Mouse (Mus musculus): ENCODE data around the gene Chrna1. TPM values are rescaled to one million over a fixed set of nuclear protein-coding genes. Genes with fewer than 3 reads are reported as not detected.

Chrna1 gene
- polyA plus RNA-seq, 1 experiment = 0.19 TPM

- no peak for TF ChIP-seq CTCF (IDR thresholded peaks at IDR 0.05; ENCODE audit: borderline replicate concordance, insufficient read depth, low read length)
- no peak for TF ChIP-seq POLR2A (IDR thresholded peaks at IDR 0.05; ENCODE audit: low read depth, low read length)
- Histone ChIP-seq H3K4me1 (ENCODE audit: control insufficient read depth, insufficient read depth, low read length) (peaks cover 10% of the 10 kb centered on the region), H3K4me3 (ENCODE audit: insufficient read depth, low read length) (no peak overlapping the region), H3K27ac (ENCODE audit: insufficient read depth, low read length) (no peak overlapping the region)
Observed at GRCm38 (mm10) chr2:73530487-73530886, 49.7 kb downstream of the Chrna1 start.

- H3K27ac ChIP-seq (ENCODE audit: insufficient read depth, low read length) = peak within 1 kb of the TSS; percentile 84
- TF ChIP-seq POLR2A (IDR thresholded peaks at IDR 0.05; ENCODE audit: low read depth, low read length) (peak; percentile 42), CTCF (IDR thresholded peaks at IDR 0.05; ENCODE audit: borderline replicate concordance, insufficient read depth, low read length) (no peak)
- H3K4me1 ChIP-seq (ENCODE audit: control insufficient read depth, insufficient read depth, low read length) = peaks cover 10% of the 10 kb centered on the region
- H3K4me3 ChIP-seq (ENCODE audit: insufficient read depth, low read length) = peak within 1 kb of the TSS; percentile 85
Observed at GRCm38 (mm10) chr2:73529356-73530330, 50.5 kb downstream of the Chrna1 start, which contains the start of gene Wipf1. TSS of gene Wipf1 (minus strand) at chr2:73529734.

- TF ChIP-seq CTCF (IDR thresholded peaks at IDR 0.05; ENCODE audit: borderline replicate concordance, insufficient read depth, low read length) = no peak
- TF ChIP-seq POLR2A (IDR thresholded peaks at IDR 0.05; ENCODE audit: low read depth, low read length) = no peak
- peak overlapping the region; percentile 84 for H3K27ac ChIP-seq (ENCODE audit: insufficient read depth, low read length)
- H3K4me1 ChIP-seq (ENCODE audit: control insufficient read depth, insufficient read depth, low read length) = peaks cover 10% of the 10 kb centered on the region
- peak overlapping the region; percentile 85 for H3K4me3 ChIP-seq (ENCODE audit: insufficient read depth, low read length)
Observed at GRCm38 (mm10) chr2:73528516-73529355, 51.4 kb downstream of the Chrna1 start.

- H3K27ac ChIP-seq (ENCODE audit: insufficient read depth, low read length) = peak overlapping the region; percentile 0; the same call in 1 of the 2 replicates
- no peak for TF ChIP-seq POLR2A (IDR thresholded peaks at IDR 0.05; ENCODE audit: low read depth, low read length)
- TF ChIP-seq CTCF (IDR thresholded peaks at IDR 0.05; ENCODE audit: borderline replicate concordance, insufficient read depth, low read length) = no peak
- H3K4me1 ChIP-seq (ENCODE audit: control insufficient read depth, insufficient read depth, low read length) = peaks cover 10% of the 10 kb centered on the region
- H3K4me3 ChIP-seq (ENCODE audit: insufficient read depth, low read length) = peak overlapping the region; percentile 85
Observed at GRCm38 (mm10) chr2:73527956-73528355, 52.2 kb downstream of the Chrna1 start.

- Histone ChIP-seq H3K4me1 (ENCODE audit: control insufficient read depth, insufficient read depth, low read length) (peaks cover 19% of the 10 kb centered on the region), H3K4me3 (ENCODE audit: insufficient read depth, low read length) (no peak overlapping the region), H3K27ac (ENCODE audit: insufficient read depth, low read length) (peak overlapping the region; percentile 35; the same call in 1 of the 2 replicates)
- TF ChIP-seq CTCF (IDR thresholded peaks at IDR 0.05; ENCODE audit: borderline replicate concordance, insufficient read depth, low read length) (no peak), POLR2A (IDR thresholded peaks at IDR 0.05; ENCODE audit: low read depth, low read length) (0 out of 2 replicates have a peak, but pooled peaks have one; percentile 21)
Observed at GRCm38 (mm10) chr2:73526691-73527090, 53.4 kb downstream of the Chrna1 start.

- TF ChIP-seq POLR2A (IDR thresholded peaks at IDR 0.05; ENCODE audit: low read depth, low read length) = no peak
- no peak for TF ChIP-seq CTCF (IDR thresholded peaks at IDR 0.05; ENCODE audit: borderline replicate concordance, insufficient read depth, low read length)
Observed at GRCm38 (mm10) chr2:73522891-73523290, 57.2 kb downstream of the Chrna1 start.

GRCm38 (mm10) chr2:73522336-73522735 lies 57.8 kb downstream of the Chrna1 start:
- no peak for TF ChIP-seq CTCF (IDR thresholded peaks at IDR 0.05; ENCODE audit: borderline replicate concordance, insufficient read depth, low read length)
- TF ChIP-seq POLR2A (IDR thresholded peaks at IDR 0.05; ENCODE audit: low read depth, low read length) = no peak
- peaks cover 24% of the 10 kb centered on the region for H3K4me1 ChIP-seq (ENCODE audit: control insufficient read depth, insufficient read depth, low read length)
- no peak overlapping the region for H3K4me3 ChIP-seq (ENCODE audit: insufficient read depth, low read length)
- no peak overlapping the region for H3K27ac ChIP-seq (ENCODE audit: insufficient read depth, low read length)

More at GRCm38 (mm10) chr2:73522891-73523290, 57.2 kb downstream of the Chrna1 start:
- Histone ChIP-seq H3K4me1 (ENCODE audit: control insufficient read depth, insufficient read depth, low read length) (peaks cover 24% of the 10 kb centered on the region), H3K27ac (ENCODE audit: insufficient read depth, low read length) (no peak overlapping the region), H3K4me3 (ENCODE audit: insufficient read depth, low read length) (no peak overlapping the region)

- H3K4me3 ChIP-seq (ENCODE audit: insufficient read depth, low read length) = no peak overlapping the region
Observed at GRCm38 (mm10) chr2:73521737-73522136, 58.4 kb downstream of the Chrna1 start.

GRCm38 (mm10) chr2:73518966-73519365 lies 61.2 kb downstream of the Chrna1 start:
- TF ChIP-seq CTCF (IDR thresholded peaks at IDR 0.05; ENCODE audit: borderline replicate concordance, insufficient read depth, low read length) = no peak
- TF ChIP-seq POLR2A (IDR thresholded peaks at IDR 0.05; ENCODE audit: low read depth, low read length) = no peak
- H3K4me3 ChIP-seq (ENCODE audit: insufficient read depth, low read length) = no peak overlapping the region
- peaks cover 17% of the 10 kb centered on the region for H3K4me1 ChIP-seq (ENCODE audit: control insufficient read depth, insufficient read depth, low read length)
- no peak overlapping the region for H3K27ac ChIP-seq (ENCODE audit: insufficient read depth, low read length)

More at GRCm38 (mm10) chr2:73521737-73522136, 58.4 kb downstream of the Chrna1 start:
- H3K27ac ChIP-seq (ENCODE audit: insufficient read depth, low read length) = no peak overlapping the region
- TF ChIP-seq CTCF (IDR thresholded peaks at IDR 0.05; ENCODE audit: borderline replicate concordance, insufficient read depth, low read length) (no peak), POLR2A (IDR thresholded peaks at IDR 0.05; ENCODE audit: low read depth, low read length) (no peak)
- H3K4me1 ChIP-seq (ENCODE audit: control insufficient read depth, insufficient read depth, low read length) = peaks cover 19% of the 10 kb centered on the region
